Mouse (Mus musculus): ENCODE results near the gene Cmtm8. TPM values are rescaled to one million over a fixed set of nuclear protein-coding genes. Genes with fewer than 3 reads are reported as not detected.

Cmtm8 gene
- polyA plus RNA-seq, 1 experiment from 2014 or later: 14.9 TPM

DNA sequence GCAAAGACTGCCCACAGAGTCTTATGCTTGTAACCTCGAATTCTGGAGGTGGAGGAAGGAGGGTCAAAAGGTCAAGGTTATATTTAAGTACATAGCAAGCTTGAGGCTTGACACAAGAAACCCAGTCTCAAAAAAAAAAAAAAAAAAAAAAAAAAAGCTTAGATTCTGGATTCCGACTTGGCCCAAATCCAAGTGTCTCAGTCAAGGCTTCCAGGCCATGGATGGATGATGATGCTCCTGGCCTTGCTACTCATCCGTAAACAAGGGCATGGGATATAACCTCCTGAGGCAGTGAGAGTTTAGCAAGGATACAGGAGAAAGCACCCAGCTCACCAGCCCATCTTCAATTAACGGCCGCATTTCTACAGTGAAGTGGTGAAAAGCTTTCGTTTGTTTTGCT lies 69.3 kb downstream of the Cmtm8 start:
- WGBS: 65% methylated on average over 6 of the region's 6 CpGs
- no peak for ATAC-seq (ENCODE audit: insufficient number of reproducible peaks, low FRiP score)

DNA sequence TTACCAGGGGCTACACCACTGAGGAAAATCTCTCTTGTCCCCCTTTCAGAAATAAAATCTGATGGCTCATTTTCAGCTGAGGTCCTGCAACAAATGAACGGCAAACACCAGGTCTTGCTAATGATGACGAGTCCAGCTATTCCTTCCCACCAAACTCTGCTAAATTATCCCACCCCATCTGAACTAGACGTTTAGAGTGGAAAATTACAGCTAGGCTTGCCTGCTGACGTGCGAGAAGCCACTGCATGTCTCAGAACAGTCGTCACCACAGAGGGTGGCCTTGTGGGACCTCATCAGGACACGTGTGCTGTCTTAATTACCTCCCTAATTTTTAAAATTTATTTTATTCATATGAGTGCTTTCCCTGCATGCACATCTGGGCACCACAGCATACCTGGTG lies 72.4 kb downstream of the Cmtm8 start:
- H3K36me3 ChIP-seq: peaks cover 30% of the 10 kb centered on the region
- H3K4me1 ChIP-seq (replicated peaks): peaks cover 35% of the 10 kb centered on the region
- no peak for ATAC-seq (ENCODE audit: insufficient number of reproducible peaks, low FRiP score)
- H3K27me3 ChIP-seq (replicated peaks): no peaks in the 10 kb centered on the region
- no peak overlapping the region for H3K4me2 ChIP-seq
- 77% methylated on average over 7 of the region's 7 CpGs for WGBS
- H3K27ac ChIP-seq (ENCODE audit: poor library complexity, severe bottlenecking): no peak overlapping the region
- H3K9ac ChIP-seq: no peak overlapping the region
- H3K4me3 ChIP-seq: no peak overlapping the region
- H3K9me3 ChIP-seq (replicated peaks): 0 out of 2 replicates have a peak, but pooled peaks cover 5% of the 10 kb centered on the region

More for the DNA sequence above, 69.3 kb downstream of the Cmtm8 start:
- no peak overlapping the region for H3K4me2 ChIP-seq
- 0 out of 2 replicates have a peak, but pooled peaks cover 5% of the 10 kb centered on the region for H3K9me3 ChIP-seq (replicated peaks)
- H3K4me3 ChIP-seq: no peak overlapping the region
- peaks cover 25% of the 10 kb centered on the region for H3K4me1 ChIP-seq (replicated peaks)
- H3K27me3 ChIP-seq (replicated peaks): no peaks in the 10 kb centered on the region
- no peak overlapping the region for H3K9ac ChIP-seq
- no peak overlapping the region for H3K27ac ChIP-seq (ENCODE audit: poor library complexity, severe bottlenecking)
- H3K36me3 ChIP-seq: peaks cover 26% of the 10 kb centered on the region

DNA sequence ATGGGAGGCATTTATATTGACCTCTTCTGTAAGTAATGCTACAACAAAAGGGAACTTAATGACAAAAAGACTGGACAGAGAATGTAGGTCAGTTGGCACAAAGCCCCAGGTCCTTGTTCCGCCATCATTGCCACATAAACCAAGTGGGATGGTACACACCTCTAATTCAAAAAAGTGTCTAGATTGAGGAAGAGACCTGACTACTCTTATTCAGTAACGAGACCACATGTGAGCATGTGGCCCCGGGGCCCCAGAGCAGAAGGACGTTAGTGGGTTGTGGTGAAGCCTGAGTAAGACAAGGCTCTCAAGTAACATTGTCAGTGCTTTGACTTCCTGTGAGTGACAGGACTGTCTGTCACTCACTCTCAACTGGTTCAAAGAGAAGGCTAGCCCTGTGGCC lies 73.7 kb downstream of the Cmtm8 start:
- peaks cover 38% of the 10 kb centered on the region for H3K36me3 ChIP-seq

DNA sequence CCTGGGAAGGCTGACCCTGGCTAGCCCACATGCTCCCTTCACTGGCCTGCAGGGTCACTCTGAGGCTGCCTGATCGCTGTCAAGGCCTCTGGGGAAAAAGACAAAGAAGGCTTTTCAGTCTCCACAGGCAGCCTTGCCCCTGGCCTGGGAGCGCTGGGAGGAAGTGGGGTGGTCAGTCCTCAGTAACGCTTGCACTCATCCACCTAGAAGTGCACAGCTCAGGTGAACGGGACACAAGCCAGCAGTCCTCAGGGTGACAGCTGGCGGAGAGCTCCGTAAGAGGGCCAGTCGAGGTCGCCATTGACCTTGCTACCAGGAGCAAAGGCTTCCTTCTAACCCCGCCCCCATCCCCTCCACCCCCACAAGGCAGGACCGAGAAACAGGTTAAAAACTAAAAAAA lies 75.9 kb downstream of the Cmtm8 start:
- Histone ChIP-seq H3K9ac (0 out of 2 replicates have a peak overlapping the region, but pooled peaks have one; percentile 35), H3K4me3 (no peak overlapping the region), H3K36me3 (peaks cover 41% of the 10 kb centered on the region), H3K9me3 (replicated peaks) (0 out of 2 replicates have a peak, but pooled peaks cover 5% of the 10 kb centered on the region), H3K4me2 (no peak overlapping the region), H3K27ac (ENCODE audit: poor library complexity, severe bottlenecking) (peak overlapping the region; percentile 41), H3K4me1 (replicated peaks) (peaks cover 16% of the 10 kb centered on the region), H3K27me3 (replicated peaks) (no peaks in the 10 kb centered on the region)
- 38% methylated on average over 10 of the region's 10 CpGs for WGBS
- no peak for ATAC-seq (ENCODE audit: insufficient number of reproducible peaks, low FRiP score)

More for the DNA sequence above, 73.7 kb downstream of the Cmtm8 start:
- Histone ChIP-seq H3K4me1 (replicated peaks) (peaks cover 22% of the 10 kb centered on the region), H3K4me3 (no peak overlapping the region), H3K4me2 (no peak overlapping the region), H3K9me3 (replicated peaks) (0 out of 2 replicates have a peak, but pooled peaks cover 5% of the 10 kb centered on the region), H3K27ac (ENCODE audit: poor library complexity, severe bottlenecking) (no peak overlapping the region), H3K9ac (no peak overlapping the region), H3K27me3 (replicated peaks) (no peaks in the 10 kb centered on the region)
- no peak for ATAC-seq (ENCODE audit: insufficient number of reproducible peaks, low FRiP score)
- 87% methylated on average over 4 of the region's 4 CpGs for WGBS

DNA sequence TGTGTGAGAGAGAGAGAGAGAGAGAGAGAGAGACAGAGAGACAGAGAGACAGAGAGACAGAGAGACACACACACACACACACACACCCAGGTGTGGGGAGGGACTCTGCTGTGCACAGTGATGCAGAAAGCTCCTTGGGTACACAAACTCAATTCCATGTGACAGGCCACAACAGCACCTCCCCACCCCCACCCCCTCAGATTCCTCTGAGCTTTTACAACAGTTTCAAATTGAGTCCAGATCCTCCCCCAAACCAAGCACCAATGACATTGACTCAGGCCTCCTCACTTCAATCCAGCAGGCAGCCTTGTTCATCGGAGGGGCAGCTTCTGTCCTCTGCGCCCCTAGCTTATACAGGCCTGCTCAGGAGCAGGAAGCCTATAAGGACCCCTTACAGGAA lies 76.4 kb downstream of the Cmtm8 start:
- Histone ChIP-seq H3K36me3 (peaks cover 43% of the 10 kb centered on the region), H3K4me3 (no peak overlapping the region), H3K4me1 (replicated peaks) (peaks cover 16% of the 10 kb centered on the region), H3K4me2 (no peak overlapping the region), H3K9ac (0 out of 2 replicates have a peak overlapping the region, but pooled peaks have one; percentile 35), H3K27ac (ENCODE audit: poor library complexity, severe bottlenecking) (peak overlapping the region; percentile 41), H3K9me3 (replicated peaks) (0 out of 2 replicates have a peak, but pooled peaks cover 5% of the 10 kb centered on the region), H3K27me3 (replicated peaks) (no peaks in the 10 kb centered on the region)
- ATAC-seq (ENCODE audit: insufficient number of reproducible peaks, low FRiP score): no peak
- WGBS: 80% methylated on average over 2 of the region's 2 CpGs

DNA sequence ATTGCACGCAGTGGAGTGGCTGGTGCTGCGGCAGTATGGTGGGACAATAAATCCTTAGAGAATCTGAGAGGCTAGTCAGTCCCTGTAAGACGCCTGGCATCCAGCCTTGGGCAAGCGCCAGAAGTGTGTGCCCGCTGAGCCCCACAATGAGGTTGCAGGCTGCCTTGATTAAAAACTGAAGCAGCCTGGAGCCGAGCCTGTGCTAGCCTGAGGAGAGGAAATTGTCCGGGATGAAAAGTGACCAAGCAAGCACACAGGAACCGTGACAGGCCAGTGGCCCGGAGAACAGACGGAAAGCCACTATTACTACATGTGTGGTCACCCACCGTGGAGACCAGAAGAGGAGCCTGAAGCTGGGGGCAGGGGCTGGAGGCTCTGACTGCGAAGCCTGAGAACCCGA lies 76.9 kb downstream of the Cmtm8 start:
- no peak for ATAC-seq (ENCODE audit: insufficient number of reproducible peaks, low FRiP score)
- Histone ChIP-seq H3K36me3 (peaks cover 42% of the 10 kb centered on the region), H3K9ac (peak overlapping the region; percentile 26; the same call in 1 of the 2 replicates), H3K4me3 (no peak overlapping the region), H3K27ac (ENCODE audit: poor library complexity, severe bottlenecking) (no peak overlapping the region), H3K4me1 (replicated peaks) (peaks cover 16% of the 10 kb centered on the region), H3K27me3 (replicated peaks) (no peaks in the 10 kb centered on the region), H3K9me3 (replicated peaks) (0 out of 2 replicates have a peak, but pooled peaks cover 1% of the 10 kb centered on the region), H3K4me2 (no peak overlapping the region)
- WGBS: 76% methylated on average over 13 of the region's 13 CpGs

DNA sequence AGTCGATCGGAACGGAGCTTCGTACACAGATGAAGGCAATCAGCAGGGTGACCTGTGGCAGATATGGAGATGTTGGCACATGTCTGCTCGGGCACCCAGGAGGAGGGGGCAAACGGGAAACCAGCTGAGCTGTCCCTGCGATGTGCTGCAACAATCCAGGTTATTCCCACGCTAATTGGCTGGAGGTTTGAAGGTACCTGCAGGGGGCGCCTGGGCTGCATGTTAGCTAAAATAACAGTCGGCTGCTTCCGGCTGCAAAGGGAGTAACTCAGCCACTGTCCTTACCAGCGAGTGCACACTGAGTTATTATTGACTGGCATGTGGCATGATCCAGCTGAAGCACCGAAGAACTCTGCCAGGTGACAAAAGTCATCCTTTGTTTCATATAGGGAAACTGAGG lies 80.6 kb downstream of the Cmtm8 start:
- no peak overlapping the region for H3K27ac ChIP-seq (ENCODE audit: poor library complexity, severe bottlenecking)
- H3K36me3 ChIP-seq: peaks cover 57% of the 10 kb centered on the region
- 64% methylated on average over 13 of the region's 13 CpGs for WGBS

DNA sequence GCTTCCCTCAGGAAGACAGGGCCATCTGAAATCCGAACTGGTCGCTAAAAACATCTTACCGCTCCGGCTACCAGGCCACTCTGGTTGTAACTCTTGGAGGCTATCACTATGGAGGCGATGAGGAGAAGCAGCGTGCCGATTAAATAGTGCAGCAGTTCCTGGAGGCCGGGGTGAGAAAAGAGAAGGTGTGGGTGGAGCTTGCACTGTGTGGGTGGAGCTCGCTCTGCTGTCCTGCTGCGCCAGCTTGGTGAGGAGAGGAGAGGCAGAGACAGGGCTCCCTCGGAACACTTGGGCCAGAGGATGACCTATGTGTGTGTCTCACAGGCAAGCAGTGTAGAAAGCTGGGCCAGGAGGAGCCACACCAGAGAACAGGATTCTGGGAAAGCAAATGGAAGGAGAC lies 82.1 kb downstream of the Cmtm8 start:
- peaks cover 69% of the 10 kb centered on the region for H3K36me3 ChIP-seq
- 74% methylated on average over 11 of the region's 11 CpGs for WGBS
- no peak overlapping the region for H3K4me3 ChIP-seq

More for the DNA sequence above, 80.6 kb downstream of the Cmtm8 start:
- Histone ChIP-seq H3K9me3 (replicated peaks) (no peaks in the 10 kb centered on the region), H3K4me3 (no peak overlapping the region), H3K27me3 (replicated peaks) (no peaks in the 10 kb centered on the region), H3K4me2 (no peak overlapping the region), H3K9ac (no peak overlapping the region), H3K4me1 (replicated peaks) (peaks cover 16% of the 10 kb centered on the region)
- ATAC-seq (ENCODE audit: insufficient number of reproducible peaks, low FRiP score): no peak

DNA sequence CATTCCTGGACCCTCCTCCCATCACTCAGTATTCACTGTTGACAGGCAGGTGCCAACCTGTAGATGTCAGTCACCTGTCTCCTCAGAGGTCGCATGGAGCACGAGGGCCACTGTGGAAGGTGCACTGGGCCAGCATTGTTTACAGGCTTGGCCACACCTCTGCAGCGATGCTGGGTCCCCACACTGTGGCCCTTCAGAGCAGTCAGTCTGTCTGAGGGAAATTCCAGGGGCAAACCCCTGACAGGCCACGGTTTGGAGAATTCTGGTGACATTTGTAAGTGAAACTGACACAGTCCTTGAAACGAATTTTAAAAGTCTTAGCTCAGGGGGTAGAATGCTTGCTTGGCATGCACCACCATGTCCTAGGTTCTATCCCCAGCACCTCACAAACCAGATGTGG lies 83.6 kb downstream of the Cmtm8 start:
- Histone ChIP-seq H3K4me2 (no peak overlapping the region), H3K27me3 (replicated peaks) (no peaks in the 10 kb centered on the region), H3K9ac (no peak overlapping the region), H3K36me3 (peaks cover 72% of the 10 kb centered on the region), H3K9me3 (replicated peaks) (no peaks in the 10 kb centered on the region), H3K4me1 (replicated peaks) (no peaks in the 10 kb centered on the region), H3K4me3 (no peak overlapping the region), H3K27ac (ENCODE audit: poor library complexity, severe bottlenecking) (no peak overlapping the region)
- ATAC-seq (ENCODE audit: insufficient number of reproducible peaks, low FRiP score): no peak
- 67% methylated on average over 5 of the region's 5 CpGs for WGBS

More for the DNA sequence above, 82.1 kb downstream of the Cmtm8 start:
- H3K9me3 ChIP-seq (replicated peaks): no peaks in the 10 kb centered on the region
- no peak overlapping the region for H3K27ac ChIP-seq (ENCODE audit: poor library complexity, severe bottlenecking)
- H3K27me3 ChIP-seq (replicated peaks): no peaks in the 10 kb centered on the region
- no peak overlapping the region for H3K4me2 ChIP-seq
- ATAC-seq (ENCODE audit: insufficient number of reproducible peaks, low FRiP score): no peak
- peaks cover 2% of the 10 kb centered on the region for H3K4me1 ChIP-seq (replicated peaks)
- H3K9ac ChIP-seq: no peak overlapping the region

DNA sequence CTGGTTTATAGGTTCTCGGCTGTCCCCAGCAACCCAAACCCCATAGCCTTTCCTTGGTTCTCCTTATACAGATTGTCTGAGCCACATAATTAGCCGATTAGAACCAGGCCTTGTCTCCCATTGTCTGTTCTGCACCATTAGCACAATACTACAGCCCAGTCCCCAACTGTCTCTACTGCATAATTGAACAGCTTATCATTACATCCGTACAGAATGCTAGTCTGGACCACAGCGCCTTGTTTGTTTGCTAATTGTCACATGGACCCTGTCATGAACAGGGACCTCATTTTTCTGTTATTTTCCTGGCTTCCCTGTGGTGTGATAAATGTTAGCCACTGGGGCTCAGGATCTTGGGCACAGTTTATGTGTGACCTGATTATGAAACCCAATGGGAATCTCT lies 84.1 kb downstream of the Cmtm8 start:
- H3K9me3 ChIP-seq (replicated peaks): no peaks in the 10 kb centered on the region
- H3K36me3 ChIP-seq: peaks cover 77% of the 10 kb centered on the region
- no peak overlapping the region for H3K4me3 ChIP-seq
- ATAC-seq (ENCODE audit: insufficient number of reproducible peaks, low FRiP score): no peak
- 85% methylated on average over 4 of the region's 4 CpGs for WGBS
- H3K4me1 ChIP-seq (replicated peaks): no peaks in the 10 kb centered on the region
- H3K4me2 ChIP-seq: no peak overlapping the region
- H3K9ac ChIP-seq: no peak overlapping the region
- H3K27ac ChIP-seq (ENCODE audit: poor library complexity, severe bottlenecking): no peak overlapping the region
- H3K27me3 ChIP-seq (replicated peaks): no peaks in the 10 kb centered on the region

DNA sequence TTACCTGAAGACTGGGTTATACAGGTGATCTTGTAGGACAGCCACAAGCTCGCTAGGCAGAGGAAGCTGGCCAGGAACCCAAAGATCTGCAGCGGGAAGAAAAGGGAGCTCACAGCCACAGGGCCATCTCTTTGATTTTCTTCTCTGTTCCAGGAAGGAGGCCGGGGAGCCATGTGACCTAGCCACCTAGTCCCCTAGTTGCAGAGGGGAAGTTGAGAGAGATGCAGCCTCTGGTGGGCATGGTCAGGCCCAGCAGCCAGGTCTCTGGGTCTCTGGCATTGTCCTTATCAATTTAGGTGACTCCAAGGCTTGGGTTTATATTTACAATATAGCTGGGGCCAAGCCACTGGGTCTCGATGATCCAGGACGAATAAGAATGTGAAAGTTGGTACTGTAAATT lies 85.2 kb downstream of the Cmtm8 start:
- H3K36me3 ChIP-seq: peaks cover 78% of the 10 kb centered on the region
- ATAC-seq (ENCODE audit: insufficient number of reproducible peaks, low FRiP score): no peak

DNA sequence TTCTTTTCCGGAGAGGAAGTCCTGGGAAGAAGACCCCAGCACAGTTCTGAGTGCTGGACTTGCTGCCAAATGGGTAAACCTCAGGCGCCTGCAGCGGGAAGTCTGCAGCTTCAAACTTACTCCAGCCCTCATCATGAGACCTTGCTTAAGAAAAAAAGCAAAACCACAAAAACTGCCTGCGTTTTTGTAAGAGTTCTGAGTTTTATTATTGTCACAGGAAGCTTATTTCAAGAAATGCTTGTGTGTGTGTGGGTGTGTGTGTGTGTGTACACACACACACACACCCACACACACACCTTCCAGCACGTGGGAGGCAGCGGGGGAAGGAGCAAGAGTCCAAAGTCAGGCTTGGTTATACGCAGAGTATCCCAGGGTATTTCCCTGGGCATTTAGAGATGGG lies 85.7 kb downstream of the Cmtm8 start:
- H3K36me3 ChIP-seq: peaks cover 78% of the 10 kb centered on the region

More for the DNA sequence above, 85.2 kb downstream of the Cmtm8 start:
- WGBS: 82% methylated on average over 5 of the region's 5 CpGs
- Histone ChIP-seq H3K4me2 (no peak overlapping the region), H3K27ac (ENCODE audit: poor library complexity, severe bottlenecking) (no peak overlapping the region), H3K4me3 (no peak overlapping the region), H3K9ac (no peak overlapping the region), H3K27me3 (replicated peaks) (no peaks in the 10 kb centered on the region), H3K4me1 (replicated peaks) (no peaks in the 10 kb centered on the region), H3K9me3 (replicated peaks) (no peaks in the 10 kb centered on the region)

More for the DNA sequence above, 85.7 kb downstream of the Cmtm8 start:
- WGBS: 72% methylated on average over 7 of the region's 7 CpGs
- Histone ChIP-seq H3K9me3 (replicated peaks) (no peaks in the 10 kb centered on the region), H3K27ac (ENCODE audit: poor library complexity, severe bottlenecking) (no peak overlapping the region), H3K9ac (no peak overlapping the region), H3K4me2 (no peak overlapping the region), H3K4me1 (replicated peaks) (peaks cover 2% of the 10 kb centered on the region; the same call in 1 of the 2 replicates), H3K4me3 (no peak overlapping the region), H3K27me3 (replicated peaks) (no peaks in the 10 kb centered on the region)
- ATAC-seq (ENCODE audit: insufficient number of reproducible peaks, low FRiP score): no peak
